Mouse (Mus musculus): ENCODE measurements around the gene Arfgef2. TPM values are rescaled to one million over a fixed set of nuclear protein-coding genes. Genes with fewer than 3 reads are reported as not detected.

The Arfgef2 gene
- polyA plus RNA-seq, 1 experiment from 2014 or later: 6.1 TPM

DNA sequence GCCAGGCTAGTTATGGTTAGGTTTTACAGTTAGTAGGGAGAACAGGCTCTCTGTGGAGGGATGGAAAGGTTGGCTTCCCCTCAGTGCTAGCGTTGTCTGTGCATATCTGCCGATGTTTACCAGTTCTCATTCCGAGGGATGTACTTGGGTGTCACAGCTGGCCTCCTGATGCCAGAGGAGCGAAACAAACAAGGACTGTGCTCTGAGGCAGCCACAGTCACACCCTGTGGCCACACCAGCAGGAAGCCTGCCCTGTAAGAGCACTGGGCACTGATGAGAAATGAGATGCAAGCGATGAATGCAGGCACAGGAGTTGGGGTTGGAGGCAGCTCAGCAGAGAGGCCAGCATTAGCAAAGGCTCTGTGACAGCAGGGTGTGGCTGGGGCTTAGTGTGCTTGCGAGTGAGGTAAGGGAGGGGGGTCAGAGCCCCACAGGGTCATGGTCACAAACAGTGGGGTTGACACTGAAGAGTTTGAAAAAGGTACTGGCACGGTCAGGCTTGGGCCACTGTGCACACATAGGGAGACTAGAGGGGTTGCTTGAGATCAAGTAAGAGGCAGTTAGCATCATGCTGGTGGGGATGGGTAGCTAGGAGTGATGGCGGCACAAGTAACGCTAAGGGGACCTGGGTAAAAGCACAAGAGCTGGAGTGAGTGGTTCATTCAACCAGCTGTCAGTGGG lies 13.2 kb downstream of the Arfgef2 start:
- no peak for ATAC-seq (replicated peaks; ENCODE audit: low FRiP score)
- H3K27ac ChIP-seq (ENCODE audit: low read depth, low read length): no peak overlapping the region
- H3K36me3 ChIP-seq (ENCODE audit: control insufficient read depth, insufficient read depth, low read length): no peaks in the 10 kb centered on the region
- H3K9ac ChIP-seq (ENCODE audit: low read length): no peak overlapping the region
- 88% methylated on average over 9 of the region's 9 CpGs for WGBS
- no peaks in the 10 kb centered on the region for H3K9me3 ChIP-seq (ENCODE audit: control insufficient read depth, low read length)
- H3K4me1 ChIP-seq (replicated peaks; ENCODE audit: control insufficient read depth, insufficient read depth, low read length): no peaks in the 10 kb centered on the region
- no peak overlapping the region for H3K4me2 ChIP-seq (ENCODE audit: low read depth, low read length, severe bottlenecking)
- H3K27me3 ChIP-seq (ENCODE audit: control insufficient read depth, insufficient read depth, low read length): no peaks in the 10 kb centered on the region
- DNase-seq (ENCODE audit: low spot score): no peak
- H3K4me3 ChIP-seq (ENCODE audit: low read depth, low read length): no peak overlapping the region

DNA sequence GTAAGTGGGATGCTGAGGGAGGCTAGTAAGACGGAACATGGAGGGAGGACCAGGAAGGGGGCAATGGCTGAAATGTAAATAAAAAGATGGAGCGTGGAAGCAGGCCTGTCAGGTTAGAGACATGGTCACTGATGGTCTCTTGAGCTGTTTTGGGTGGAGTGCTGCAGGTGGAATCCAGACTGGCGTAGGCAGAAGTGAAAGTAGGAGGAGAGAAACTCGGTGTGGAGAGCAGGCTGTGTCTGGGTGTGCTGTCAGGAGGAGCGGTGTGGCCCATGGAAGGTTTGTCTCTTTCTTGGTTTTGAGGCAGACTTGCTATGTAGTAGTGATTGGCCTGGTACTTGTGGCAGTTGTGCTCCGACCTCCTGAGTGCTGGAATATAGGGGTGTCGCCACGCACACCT lies 14.5 kb downstream of the Arfgef2 start:
- no peaks in the 10 kb centered on the region for H3K4me1 ChIP-seq (replicated peaks; ENCODE audit: control insufficient read depth, insufficient read depth, low read length)
- H3K4me3 ChIP-seq (ENCODE audit: low read depth, low read length): no peak overlapping the region
- DNase-seq (ENCODE audit: low spot score) (no peak), ATAC-seq (replicated peaks; ENCODE audit: low FRiP score) (no peak)
- WGBS: 96% methylated on average over 8 of the region's 8 CpGs
- no peaks in the 10 kb centered on the region for H3K36me3 ChIP-seq (ENCODE audit: control insufficient read depth, insufficient read depth, low read length)
- no peaks in the 10 kb centered on the region for H3K27me3 ChIP-seq (ENCODE audit: control insufficient read depth, insufficient read depth, low read length)
- H3K27ac ChIP-seq (ENCODE audit: low read depth, low read length): no peak overlapping the region
- no peaks in the 10 kb centered on the region for H3K9me3 ChIP-seq (ENCODE audit: control insufficient read depth, low read length)
- H3K9ac ChIP-seq (ENCODE audit: low read length): no peak overlapping the region
- no peak overlapping the region for H3K4me2 ChIP-seq (ENCODE audit: low read depth, low read length, severe bottlenecking)

DNA sequence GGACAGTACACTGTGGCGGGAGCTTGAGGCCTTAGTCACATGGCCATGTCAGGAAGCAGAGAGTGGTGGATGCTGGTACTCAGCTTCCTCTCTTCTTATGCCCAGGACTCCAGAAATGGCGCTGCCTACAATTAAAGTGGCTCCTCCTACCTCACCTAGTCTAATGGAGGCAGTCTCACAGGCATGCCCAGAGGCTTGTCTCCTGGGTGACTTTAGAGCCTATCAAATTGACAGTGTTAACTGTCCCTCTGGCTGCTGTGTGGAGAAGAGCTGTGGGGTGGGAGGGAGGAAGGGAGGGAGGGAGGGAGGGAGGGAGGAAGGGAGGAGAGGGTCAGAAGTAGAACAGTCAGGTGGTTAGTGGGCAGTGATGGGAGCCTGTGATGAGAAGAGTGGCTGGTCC lies 15.5 kb downstream of the Arfgef2 start:
- WGBS: 79% methylated on average over 2 of the region's 2 CpGs

DNA sequence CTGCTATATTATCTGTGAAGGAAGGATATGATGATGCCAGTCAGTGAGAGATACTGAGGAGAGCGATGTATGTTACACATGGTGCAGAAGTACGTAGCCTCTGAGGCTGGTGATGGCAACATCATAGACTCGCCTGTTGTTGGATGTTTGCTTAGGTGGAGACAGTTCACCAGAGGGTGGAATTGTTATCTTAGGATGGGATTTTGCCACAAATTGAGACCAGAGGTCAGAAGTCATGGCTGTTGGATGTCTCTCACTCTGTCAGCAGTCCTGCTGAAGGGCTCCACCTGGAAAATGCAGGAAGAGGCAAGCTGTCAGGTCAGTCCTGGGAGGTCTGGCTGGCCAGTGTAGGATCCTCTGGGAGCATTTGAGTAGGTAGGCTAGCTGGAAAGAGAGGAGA lies 16.0 kb downstream of the Arfgef2 start:
- Histone ChIP-seq H3K4me3 (ENCODE audit: low read depth, low read length) (no peak overlapping the region), H3K4me2 (ENCODE audit: low read depth, low read length, severe bottlenecking) (no peak overlapping the region), H3K36me3 (ENCODE audit: control insufficient read depth, insufficient read depth, low read length) (no peaks in the 10 kb centered on the region), H3K9me3 (ENCODE audit: control insufficient read depth, low read length) (no peaks in the 10 kb centered on the region), H3K4me1 (replicated peaks; ENCODE audit: control insufficient read depth, insufficient read depth, low read length) (no peaks in the 10 kb centered on the region), H3K9ac (ENCODE audit: low read length) (no peak overlapping the region), H3K27me3 (ENCODE audit: control insufficient read depth, insufficient read depth, low read length) (no peaks in the 10 kb centered on the region), H3K27ac (ENCODE audit: low read depth, low read length) (no peak overlapping the region)
- ATAC-seq (replicated peaks; ENCODE audit: low FRiP score): no peak
- 93% methylated on average over 3 of the region's 3 CpGs for WGBS
- no peak for DNase-seq (ENCODE audit: low spot score)

More for the DNA sequence above, 15.5 kb downstream of the Arfgef2 start:
- H3K4me3 ChIP-seq (ENCODE audit: low read depth, low read length): no peak overlapping the region
- no peaks in the 10 kb centered on the region for H3K27me3 ChIP-seq (ENCODE audit: control insufficient read depth, insufficient read depth, low read length)
- no peaks in the 10 kb centered on the region for H3K9me3 ChIP-seq (ENCODE audit: control insufficient read depth, low read length)
- H3K9ac ChIP-seq (ENCODE audit: low read length): no peak overlapping the region
- H3K27ac ChIP-seq (ENCODE audit: low read depth, low read length): no peak overlapping the region
- no peak for DNase-seq (ENCODE audit: low spot score)
- H3K36me3 ChIP-seq (ENCODE audit: control insufficient read depth, insufficient read depth, low read length): no peaks in the 10 kb centered on the region
- H3K4me2 ChIP-seq (ENCODE audit: low read depth, low read length, severe bottlenecking): no peak overlapping the region
- H3K4me1 ChIP-seq (replicated peaks; ENCODE audit: control insufficient read depth, insufficient read depth, low read length): no peaks in the 10 kb centered on the region
- ATAC-seq (replicated peaks; ENCODE audit: low FRiP score): no peak

DNA sequence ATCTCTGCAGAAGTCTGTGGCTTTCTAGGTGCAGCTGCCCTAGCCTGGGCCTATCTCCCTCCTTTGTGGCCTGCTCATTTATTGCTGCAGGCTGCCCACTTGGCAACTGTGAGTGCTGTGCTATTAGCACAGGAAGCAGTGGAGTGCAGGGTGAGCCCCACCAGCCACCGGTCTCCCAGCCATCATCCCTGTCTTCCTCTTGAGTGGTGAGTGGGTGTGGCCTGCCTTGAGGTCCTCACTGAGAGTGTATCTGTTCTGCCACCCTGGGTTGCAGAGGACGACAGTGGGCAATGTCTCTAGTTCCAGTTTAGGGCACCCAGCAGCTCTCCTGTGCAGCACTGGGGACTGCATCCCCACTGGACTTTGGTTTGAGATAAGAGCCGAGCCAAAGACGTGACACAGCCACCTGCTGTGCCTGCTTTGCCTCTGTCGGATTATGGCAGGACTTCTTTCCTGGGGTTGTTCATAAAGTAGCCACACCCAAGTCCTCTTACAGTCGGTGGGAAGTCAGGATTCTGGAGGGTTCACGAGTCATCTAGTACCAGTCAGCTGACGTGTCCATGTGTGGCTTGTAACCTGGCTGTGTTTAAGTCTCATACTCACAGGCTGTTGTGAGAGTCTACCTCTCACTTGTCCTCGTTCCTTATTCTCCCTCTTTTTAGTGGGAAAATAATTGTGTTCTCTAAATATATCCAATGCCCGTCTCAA lies 16.9 kb downstream of the Arfgef2 start:
- Histone ChIP-seq H3K27me3 (ENCODE audit: control insufficient read depth, insufficient read depth, low read length) (no peaks in the 10 kb centered on the region), H3K9me3 (ENCODE audit: control insufficient read depth, low read length) (no peaks in the 10 kb centered on the region), H3K27ac (ENCODE audit: low read depth, low read length) (no peak overlapping the region), H3K4me1 (replicated peaks; ENCODE audit: control insufficient read depth, insufficient read depth, low read length) (no peaks in the 10 kb centered on the region), H3K4me3 (ENCODE audit: low read depth, low read length) (no peak overlapping the region), H3K9ac (ENCODE audit: low read length) (no peak overlapping the region), H3K4me2 (ENCODE audit: low read depth, low read length, severe bottlenecking) (no peak overlapping the region), H3K36me3 (ENCODE audit: control insufficient read depth, insufficient read depth, low read length) (no peaks in the 10 kb centered on the region)
- no peak for ATAC-seq (replicated peaks; ENCODE audit: low FRiP score)
- WGBS: 78% methylated on average over 10 of the region's 10 CpGs
- DNase-seq (ENCODE audit: low spot score): no peak

DNA sequence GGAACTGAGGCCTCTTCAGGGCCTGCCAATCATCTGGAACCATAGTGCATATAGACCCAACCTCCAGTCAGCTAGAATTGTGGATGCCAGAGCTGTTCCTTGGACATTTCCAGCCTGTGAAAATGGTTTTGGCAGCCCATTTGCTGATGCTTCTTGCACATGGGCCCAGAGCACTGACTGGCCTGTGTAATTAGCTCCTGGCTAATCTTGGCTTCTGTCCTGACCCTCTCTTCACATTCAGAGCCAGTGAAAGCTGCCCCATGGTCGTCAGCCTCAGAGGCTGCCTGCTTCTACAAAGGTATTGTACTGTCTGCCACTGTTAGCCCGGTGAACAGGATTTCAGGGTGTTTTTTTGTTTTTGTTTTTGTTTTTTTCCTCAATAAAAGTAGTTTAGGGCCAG lies 17.5 kb downstream of the Arfgef2 start:
- H3K9me3 ChIP-seq (ENCODE audit: control insufficient read depth, low read length): no peaks in the 10 kb centered on the region
- H3K36me3 ChIP-seq (ENCODE audit: control insufficient read depth, insufficient read depth, low read length): no peaks in the 10 kb centered on the region
- no peak for DNase-seq (ENCODE audit: low spot score)
- H3K9ac ChIP-seq (ENCODE audit: low read length): no peak overlapping the region
- no peaks in the 10 kb centered on the region for H3K4me1 ChIP-seq (replicated peaks; ENCODE audit: control insufficient read depth, insufficient read depth, low read length)
- 67% methylated on average over 2 of the region's 2 CpGs for WGBS
- no peak for ATAC-seq (replicated peaks; ENCODE audit: low FRiP score)
- H3K4me2 ChIP-seq (ENCODE audit: low read depth, low read length, severe bottlenecking): no peak overlapping the region
- no peak overlapping the region for H3K4me3 ChIP-seq (ENCODE audit: low read depth, low read length)
- H3K27me3 ChIP-seq (ENCODE audit: control insufficient read depth, insufficient read depth, low read length): no peaks in the 10 kb centered on the region
- no peak overlapping the region for H3K27ac ChIP-seq (ENCODE audit: low read depth, low read length)

DNA sequence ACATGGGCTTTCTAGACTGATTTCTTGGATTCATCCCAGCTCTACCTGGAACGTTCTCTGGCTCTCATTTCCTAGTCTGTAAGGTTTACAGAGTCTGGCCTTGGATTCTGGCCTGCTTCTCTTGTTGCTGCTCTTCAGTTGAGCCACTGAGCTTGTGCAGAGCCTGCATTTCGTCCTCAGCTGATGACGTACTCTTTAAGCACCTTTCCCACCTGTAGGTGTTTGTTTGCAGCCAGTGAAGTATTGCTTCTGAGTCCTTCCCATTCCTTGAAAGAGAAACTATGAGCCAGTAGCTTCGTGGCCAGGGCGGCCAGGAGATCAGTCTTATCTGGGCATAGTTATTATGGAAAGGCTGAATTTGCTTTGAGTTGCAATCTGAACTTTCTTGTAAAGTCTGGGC lies 19.0 kb downstream of the Arfgef2 start:
- no peak overlapping the region for H3K9ac ChIP-seq (ENCODE audit: low read length)
- 92% methylated on average over 5 of the region's 5 CpGs for WGBS
- no peak for ATAC-seq (replicated peaks; ENCODE audit: low FRiP score)
- no peaks in the 10 kb centered on the region for H3K9me3 ChIP-seq (ENCODE audit: control insufficient read depth, low read length)
- no peak for DNase-seq (ENCODE audit: low spot score)
- H3K36me3 ChIP-seq (ENCODE audit: control insufficient read depth, insufficient read depth, low read length): no peaks in the 10 kb centered on the region
- no peaks in the 10 kb centered on the region for H3K4me1 ChIP-seq (replicated peaks; ENCODE audit: control insufficient read depth, insufficient read depth, low read length)
- H3K4me3 ChIP-seq (ENCODE audit: low read depth, low read length): no peak overlapping the region
- H3K27ac ChIP-seq (ENCODE audit: low read depth, low read length): no peak overlapping the region
- H3K4me2 ChIP-seq (ENCODE audit: low read depth, low read length, severe bottlenecking): no peak overlapping the region
- no peaks in the 10 kb centered on the region for H3K27me3 ChIP-seq (ENCODE audit: control insufficient read depth, insufficient read depth, low read length)

DNA sequence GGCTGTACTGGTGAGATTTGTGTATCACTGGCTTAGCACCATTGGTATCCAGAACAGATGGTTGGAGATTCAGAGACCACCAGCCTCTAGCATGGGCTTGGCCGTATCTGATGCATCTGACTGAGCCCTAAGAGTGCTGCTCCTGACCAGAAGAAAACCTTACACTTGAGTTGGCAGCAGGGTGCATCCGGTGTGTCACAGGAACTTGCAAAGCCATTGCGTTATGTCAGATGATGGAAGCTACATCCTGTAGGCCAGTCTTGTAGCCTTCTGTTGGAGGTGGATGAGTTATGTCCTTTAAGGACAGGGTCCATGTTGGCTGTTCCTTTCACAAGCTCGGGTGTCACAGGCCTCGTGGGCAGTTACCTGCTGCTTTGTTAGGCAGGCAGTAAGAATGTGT lies 19.6 kb downstream of the Arfgef2 start:
- Histone ChIP-seq H3K27me3 (ENCODE audit: control insufficient read depth, insufficient read depth, low read length) (no peaks in the 10 kb centered on the region), H3K4me3 (ENCODE audit: low read depth, low read length) (no peak overlapping the region), H3K4me1 (replicated peaks; ENCODE audit: control insufficient read depth, insufficient read depth, low read length) (no peaks in the 10 kb centered on the region), H3K9ac (ENCODE audit: low read length) (no peak overlapping the region), H3K36me3 (ENCODE audit: control insufficient read depth, insufficient read depth, low read length) (no peaks in the 10 kb centered on the region), H3K9me3 (ENCODE audit: control insufficient read depth, low read length) (no peaks in the 10 kb centered on the region), H3K4me2 (ENCODE audit: low read depth, low read length, severe bottlenecking) (no peak overlapping the region), H3K27ac (ENCODE audit: low read depth, low read length) (no peak overlapping the region)
- WGBS: 89% methylated on average over 5 of the region's 5 CpGs
- DNase-seq (ENCODE audit: low spot score) (no peak), ATAC-seq (replicated peaks; ENCODE audit: low FRiP score) (no peak)
